Mouse (Mus musculus) lung, postnatal 36 days (tissue): ENCODE data around the gene Agfg1.

Experiments
- DNase-seq: peaks from one replicate; pipeline ENCODE4 v3.0.0; 2022; ENCODE audit warnings: mixed read lengths

Gene Agfg1

DNA sequence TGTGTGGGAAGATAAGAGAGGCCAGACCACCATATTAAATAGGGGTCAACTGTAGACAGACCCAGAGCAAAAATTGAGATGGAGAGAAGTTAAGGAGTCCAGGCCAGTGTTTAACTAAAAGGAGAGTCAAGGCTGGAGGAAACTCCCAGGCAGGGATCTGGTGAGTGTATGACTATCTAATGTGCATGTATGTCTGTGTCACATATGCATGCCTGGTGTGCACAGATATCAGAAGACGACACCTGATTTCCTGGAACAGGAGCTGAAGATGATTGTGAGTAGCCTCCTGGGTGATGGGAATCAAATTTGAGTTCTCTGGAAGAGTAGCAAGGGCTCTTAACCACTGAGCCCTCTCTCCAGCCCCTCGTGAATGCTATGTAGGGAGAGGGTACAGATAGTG lies 14.0 kb upstream of the Agfg1 start:
- DNase-seq: no peak

GRCm38 (mm10) chr1:82825783-82826182 lies 13.5 kb upstream of the Agfg1 start:
- DNase-seq: no peak

GRCm38 (mm10) chr1:82826911-82827310 lies 12.4 kb upstream of the Agfg1 start:
- no peak for DNase-seq

DNA sequence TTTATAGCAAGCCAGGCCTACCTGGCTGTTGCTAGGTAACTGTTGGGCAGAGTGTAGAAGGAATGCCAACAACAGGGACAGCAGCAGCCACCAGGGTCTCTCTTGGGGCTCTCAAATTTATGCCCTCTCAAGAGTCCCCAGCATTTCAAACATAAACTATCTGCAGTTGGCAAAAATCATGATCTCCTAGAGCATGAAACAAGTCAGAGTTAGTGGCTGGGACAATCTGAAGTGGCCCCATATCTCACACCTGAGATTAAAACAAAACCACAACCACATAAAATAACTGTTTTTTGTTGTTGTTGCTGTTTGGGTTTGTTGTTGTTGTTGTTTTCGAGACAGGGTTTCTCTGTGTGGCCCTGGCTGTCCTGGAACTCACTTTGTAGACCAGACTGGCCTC lies 8.5 kb upstream of the Agfg1 start:
- no peak for DNase-seq

- DNase-seq: peak; percentile 51
Observed at GRCm38 (mm10) chr1:82831547-82832240, 7.6 kb upstream of the Agfg1 start.

DNA sequence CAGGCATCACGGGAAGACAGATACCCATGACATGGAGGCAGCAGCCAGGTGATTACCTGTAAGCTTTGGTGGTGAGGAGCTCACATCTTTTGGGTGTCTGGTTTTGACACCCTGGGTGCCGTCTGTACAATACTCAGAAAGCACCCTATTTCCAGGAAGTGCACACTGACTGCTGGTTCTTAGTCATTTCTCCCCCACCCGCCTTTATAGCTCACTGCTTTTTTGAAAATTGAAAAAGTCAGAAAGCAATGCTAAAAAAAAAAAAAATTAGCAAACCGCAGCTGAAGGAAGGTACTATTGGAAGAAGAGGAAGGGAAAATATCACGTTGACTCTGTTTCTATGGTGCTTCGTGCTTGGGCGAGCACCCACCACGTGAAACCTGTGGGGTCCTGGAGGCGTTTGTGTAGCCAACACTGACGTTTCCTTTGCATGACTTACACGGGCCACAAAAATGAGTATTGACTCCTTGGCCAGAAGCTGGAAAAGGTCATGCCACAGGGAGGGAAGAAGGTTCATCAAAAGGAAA lies 6.7 kb upstream of the Agfg1 start:
- DNase-seq: peak; percentile 18

DNA sequence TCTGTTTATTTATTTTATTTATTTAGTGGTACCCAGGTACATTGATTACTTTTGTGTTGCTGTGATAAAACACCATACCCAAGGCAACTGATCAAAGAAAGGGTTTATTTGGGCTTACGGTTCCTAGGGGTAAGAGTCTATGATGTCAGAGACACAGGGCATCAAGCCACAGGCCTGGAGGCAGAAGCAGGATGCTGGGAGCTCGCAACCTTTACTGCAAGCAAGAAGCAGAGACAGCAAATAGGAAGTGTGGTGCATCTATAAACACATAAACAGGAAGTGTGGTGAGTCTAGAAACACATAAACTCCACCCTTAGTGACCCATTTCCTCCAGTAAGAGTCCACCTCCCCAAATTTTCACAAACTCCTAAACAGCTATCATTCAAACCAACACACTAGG lies 5.8 kb upstream of the Agfg1 start:
- DNase-seq: no peak

DNA sequence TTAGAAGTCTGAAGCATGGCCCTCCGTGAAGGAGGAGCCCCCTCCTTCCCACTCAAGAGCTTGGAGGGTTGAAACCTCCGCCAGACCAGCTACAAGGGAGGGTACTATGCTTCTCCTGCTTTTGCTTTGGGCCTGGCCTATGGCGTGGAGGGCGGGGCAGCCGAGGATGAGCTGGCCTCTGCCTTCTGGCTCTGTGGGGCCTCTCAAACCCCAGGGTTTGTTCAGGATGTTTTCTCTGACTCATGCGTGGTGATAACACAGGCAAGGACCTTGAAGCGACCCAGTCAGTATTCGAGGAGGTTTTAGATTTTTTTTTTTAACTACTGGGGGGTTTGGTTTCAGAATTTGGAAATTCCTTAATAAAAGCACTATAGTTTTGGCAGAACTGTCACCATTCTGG lies 4.7 kb upstream of the Agfg1 start:
- peak; percentile 37 for DNase-seq

GRCm38 (mm10) chr1:82836342-82837217 lies 2.7 kb upstream of the Agfg1 start:
- no peak for DNase-seq

- DNase-seq: no peak
Observed at GRCm38 (mm10) chr1:82837579-82837978, 1.7 kb upstream of the Agfg1 start.

GRCm38 (mm10) chr1:82838469-82839295 lies 601 bp upstream of the Agfg1 start:
- no peak for DNase-seq

DNA sequence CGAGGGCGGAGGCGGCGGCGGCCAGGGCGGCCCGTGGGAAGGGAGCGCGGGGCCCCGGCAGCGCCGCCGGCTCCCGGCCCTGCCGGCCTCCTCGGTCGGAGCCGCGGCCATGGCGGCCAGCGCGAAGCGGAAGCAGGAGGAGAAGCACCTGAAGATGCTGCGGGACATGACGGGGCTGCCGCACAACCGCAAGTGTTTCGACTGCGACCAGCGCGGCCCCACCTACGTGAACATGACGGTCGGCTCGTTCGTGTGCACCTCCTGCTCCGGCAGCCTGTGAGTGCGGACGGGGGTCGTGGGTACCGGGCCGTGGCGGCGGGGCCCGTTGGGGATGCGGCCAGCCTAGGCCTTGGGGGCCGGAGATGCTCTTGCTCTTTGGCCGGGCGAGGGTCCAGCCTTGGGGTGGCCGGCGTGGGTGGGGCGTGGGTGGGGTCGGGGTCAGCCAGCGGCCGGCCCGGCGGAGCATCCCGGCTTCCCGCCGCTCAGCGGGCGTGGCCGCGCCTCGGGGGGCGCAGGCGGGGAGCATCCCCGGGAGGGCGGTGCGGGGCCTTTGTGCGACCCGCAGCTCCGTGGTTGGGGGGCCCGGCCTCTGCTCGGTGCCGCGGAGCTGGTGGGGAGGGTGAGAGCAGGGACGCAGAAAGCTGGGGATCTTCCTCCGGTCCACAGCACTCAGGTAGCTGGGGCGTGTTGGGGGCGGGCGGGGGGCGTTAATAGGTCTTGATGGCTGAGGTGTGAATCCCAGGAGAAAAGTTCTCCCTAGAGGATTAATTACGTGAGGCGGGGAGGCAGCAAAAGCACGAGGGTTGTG lies 535 bp downstream of the Agfg1 start:
- peak; percentile 16 for DNase-seq

- DNase-seq: no peak
Observed at GRCm38 (mm10) chr1:82855729-82856128, 16.4 kb downstream of the Agfg1 start.

GRCm38 (mm10) chr1:82858236-82858635 lies 19.0 kb downstream of the Agfg1 start:
- DNase-seq: no peak

GRCm38 (mm10) chr1:82860391-82860790 lies 21.1 kb downstream of the Agfg1 start:
- no peak for DNase-seq

DNA sequence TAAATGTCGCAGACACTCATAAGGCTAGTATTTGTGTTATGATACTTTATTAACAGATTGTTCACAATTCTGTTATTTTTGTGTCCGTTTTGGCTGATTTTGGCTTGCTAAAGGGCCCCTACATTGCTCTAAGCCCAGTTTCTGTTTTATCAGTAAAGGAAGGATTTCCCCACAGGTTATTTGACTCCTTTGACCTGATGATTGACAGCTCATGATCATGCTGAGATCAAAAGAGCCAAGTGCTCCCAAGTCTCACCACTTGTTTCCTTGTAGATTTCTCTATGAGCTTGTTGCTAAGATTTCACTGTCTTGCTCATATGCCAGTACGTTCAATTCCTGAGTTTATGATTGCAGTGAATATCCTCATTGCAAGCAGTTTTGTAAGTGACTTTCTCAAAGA lies 30.9 kb downstream of the Agfg1 start:
- DNase-seq: no peak

- DNase-seq: no peak
Observed at GRCm38 (mm10) chr1:82879172-82879571, 39.9 kb downstream of the Agfg1 start.

DNA sequence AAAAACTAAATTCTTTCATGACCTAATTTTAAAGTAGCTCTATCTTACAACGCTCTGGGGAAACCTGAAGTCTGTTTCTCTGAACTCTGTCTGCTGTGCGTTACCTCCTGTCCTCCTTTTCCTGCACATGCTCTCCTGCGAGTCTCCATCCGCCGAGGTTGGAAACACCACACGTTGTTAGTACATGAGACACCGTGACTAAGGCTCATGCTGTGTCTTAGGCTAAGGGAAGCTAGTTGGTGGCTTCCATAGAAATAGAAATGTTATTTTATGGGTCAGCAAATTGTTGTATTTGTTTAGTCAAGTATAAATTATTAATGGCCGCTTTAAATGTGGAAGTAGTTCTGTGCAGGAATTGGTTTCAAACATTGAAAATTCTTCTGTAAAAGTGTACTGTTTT lies 40.9 kb downstream of the Agfg1 start:
- DNase-seq: no peak

DNA sequence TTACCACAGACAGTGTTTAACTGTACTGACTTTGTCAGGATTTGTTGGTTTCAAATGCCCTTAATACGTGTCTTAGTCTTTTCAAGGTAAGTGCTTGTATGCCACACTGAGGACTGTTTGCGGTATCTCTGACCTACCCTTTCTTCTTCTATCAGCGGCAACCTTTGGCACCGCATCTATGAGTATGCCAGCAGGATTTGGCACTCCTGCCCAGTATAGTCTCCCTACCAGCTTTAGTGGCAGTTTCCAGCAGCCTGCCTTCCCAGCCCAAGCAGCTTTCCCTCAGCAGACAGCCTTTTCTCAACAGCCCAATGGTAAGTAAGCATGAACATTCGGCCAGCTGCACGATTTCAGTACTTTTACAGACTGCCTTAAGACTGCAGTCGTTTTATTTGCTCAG lies 54.0 kb downstream of the Agfg1 start:
- no peak for DNase-seq

- DNase-seq: no peak
Observed at GRCm38 (mm10) chr1:82900567-82900966, 61.3 kb downstream of the Agfg1 start.

DNA sequence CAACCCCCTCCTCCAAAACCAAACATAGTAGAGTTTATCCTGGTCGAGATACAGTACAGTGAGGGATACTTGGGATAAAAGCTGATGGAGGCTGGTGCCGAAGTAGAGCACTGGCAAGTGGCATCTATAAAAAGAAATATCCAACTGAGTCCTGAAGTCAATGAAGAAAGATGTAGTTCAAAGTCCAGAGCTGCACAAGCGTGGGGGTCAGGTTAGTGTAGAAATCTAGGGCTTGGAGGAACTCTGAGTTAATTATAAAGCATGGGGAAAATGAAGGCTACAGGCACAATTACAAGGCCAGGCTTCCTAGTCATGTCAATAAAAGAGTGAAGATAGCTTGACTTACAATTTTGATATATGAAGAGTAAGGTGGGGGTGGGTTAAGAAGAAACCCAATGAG lies 61.9 kb downstream of the Agfg1 start:
- DNase-seq: no peak

- no peak for DNase-seq
Observed at GRCm38 (mm10) chr1:82905886-82906285, 66.6 kb downstream of the Agfg1 start.
